In the genomic region with DNA sequence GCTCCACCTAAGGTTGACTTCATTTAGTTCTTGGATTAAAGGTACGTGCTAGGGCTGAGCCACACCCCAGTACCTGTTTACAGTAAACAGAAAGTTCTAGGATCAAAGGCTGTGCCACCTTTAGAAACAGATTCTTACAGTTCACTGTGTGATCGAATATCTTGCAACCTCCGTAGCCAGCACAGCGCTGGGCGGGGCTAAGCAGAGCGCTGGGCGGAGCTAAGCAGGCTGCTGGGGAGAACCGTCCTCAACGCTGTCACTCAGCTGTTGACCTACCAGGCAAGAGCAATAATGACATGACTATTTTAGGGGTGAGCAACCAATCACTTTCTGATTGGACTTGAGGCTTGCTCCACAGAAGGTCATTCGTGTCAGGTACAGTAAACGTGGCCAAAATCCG, we compare ENCODE assay signal across 8 mouse cellular contexts. TPM values are rescaled to one million over a fixed set of nuclear protein-coding genes. Genes with fewer than 3 reads are reported as not detected.
A peak's percentile ranks its signal among the peaks of the same experiment; 100 is the strongest.
DNase-seq lines count a peak whose midpoint lies in the region; ATAC-seq and TF ChIP-seq lines count a peak whose summit lies in the region.

No protein-coding gene starts in this region.

- H3K27me3 ChIP-seq in thymus, adult 2 months (ENCODE audit: control insufficient read depth, insufficient read depth, low read length), result no peaks in the 10 kb centered on the region
- peaks cover 2% of the 10 kb centered on the region; the same call in 1 of the 2 replicates for H3K27me3 ChIP-seq in erythroblast, embryonic 14.5 days (ENCODE audit: control insufficient read depth)
- no peaks in the 10 kb centered on the region for H3K27me3 ChIP-seq in kidney, embryonic 15.5 days

- H3K4me2 ChIP-seq in kidney, embryonic 15.5 days, result peak overlapping the region; percentile 49

- TF ChIP-seq POLR2A in thymus, adult 2 months (IDR thresholded peaks at IDR 0.05; ENCODE audit: control insufficient read depth, extremely low read depth, insufficient read depth, low read length, poor library complexity), result no peak

- no peaks in the 10 kb centered on the region for H3K36me3 ChIP-seq in thymus, adult 2 months (ENCODE audit: control insufficient read depth, insufficient read depth, low read length)
- H3K36me3 ChIP-seq in erythroblast, embryonic 14.5 days (ENCODE audit: control insufficient read depth), result no peaks in the 10 kb centered on the region
- no peaks in the 10 kb centered on the region for H3K36me3 ChIP-seq in kidney, embryonic 15.5 days

- H3K27ac ChIP-seq in thymus, adult 2 months (ENCODE audit: control insufficient read depth, insufficient read depth, low read length), result no peak overlapping the region
- no peak overlapping the region for H3K27ac ChIP-seq in kidney, embryonic 15.5 days

- WGBS in thymus, adult 2 months, result 8% methylated on average over 12 of the region's 12 CpGs
- 10% methylated on average over 12 of the region's 12 CpGs for WGBS in kidney, embryonic 15.5 days

- H3K4me1 ChIP-seq in thymus, adult 2 months (replicated peaks; ENCODE audit: control insufficient read depth, insufficient read depth, low read length), result peaks cover 16% of the 10 kb centered on the region
- peaks cover 27% of the 10 kb centered on the region for H3K4me1 ChIP-seq in erythroblast, embryonic 14.5 days (ENCODE audit: control insufficient read depth)
- peaks cover 25% of the 10 kb centered on the region for H3K4me1 ChIP-seq in kidney, embryonic 15.5 days

- no peak overlapping the region for H3K9ac ChIP-seq in kidney, embryonic 15.5 days

- 0 out of 2 replicates have a peak, but pooled peaks have one; percentile 44 for ATAC-seq in kidney, embryonic 15.5 days (replicated peaks; ENCODE audit: low FRiP score)

- TF ChIP-seq CTCF in thymus, adult 2 months (IDR thresholded peaks at IDR 0.05; ENCODE audit: borderline replicate concordance, control insufficient read depth, extremely low read depth, insufficient read depth, low read length, poor library complexity), result no peak

- H3K4me3 ChIP-seq in thymus, adult 2 months (ENCODE audit: control insufficient read depth, insufficient read depth, low read length), result no peak overlapping the region
- H3K4me3 ChIP-seq in erythroblast, embryonic 14.5 days (replicated peaks), result peak overlapping the region; percentile 42
- H3K4me3 ChIP-seq in kidney, embryonic 15.5 days (replicated peaks), result peak overlapping the region; percentile 14; the same call in 1 of the 2 replicates

- no peaks in the 10 kb centered on the region for H3K9me3 ChIP-seq in erythroblast, embryonic 14.5 days (ENCODE audit: control insufficient read depth, low read length)
- H3K9me3 ChIP-seq in kidney, embryonic 15.5 days (replicated peaks), result no peaks in the 10 kb centered on the region

- peak; percentile 54 for DNase-seq in thymus, adult 2 months
- DNase-seq in thymus, adult 18-20 months, result no peak
- DNase-seq in lung, postnatal 25 days (ENCODE audit: low spot score), result peak; percentile 38
- DNase-seq in thymus, postnatal 10 days (ENCODE audit: low spot score in 2 of 2), result peak; percentile 25 to 58
- DNase-seq in left cerebral cortex, adult 18-20 months (ENCODE audit: low spot score in 2 of 2), result no peak
- no peak for DNase-seq in left cerebral cortex, adult 11 months (ENCODE audit: low spot score)

RNA-seq across cellular contexts. Expression of gene Letmd1, which starts 7.9 kb away (rescaled TPM):
- 83.1 and 101 TPM in 2 replicates for polyA plus RNA-seq in thymus, adult 2 months (2012; rRNA removed)
- polyA plus RNA-seq in erythroblast, embryonic 14.5 days (2012), result 0.62 and 1.0 TPM in 2 replicates
- polyA plus RNA-seq in kidney, embryonic 15.5 days (2015; fragmentation: Nextera tagmentation; extraction: Ambion mirVana), result 27.5 and 27.8 TPM in 2 replicates
- 10 to 100 TPM; 55.3 to 63.7 TPM for total RNA-seq in left cerebral cortex, adult 18-20 months (2021)

RNA-seq across cellular contexts. Expression of gene Csrnp2, which starts 34.3 kb away (rescaled TPM):
- 8.7 and 9.6 TPM in 2 replicates for polyA plus RNA-seq in thymus, adult 2 months (2012; rRNA removed)
- 0.01 TPM in 1 of 2 replicates, not detected in the other for polyA plus RNA-seq in erythroblast, embryonic 14.5 days (2012)
- polyA plus RNA-seq in kidney, embryonic 15.5 days (2015; fragmentation: Nextera tagmentation; extraction: Ambion mirVana), result 16.0 and 16.9 TPM in 2 replicates
- total RNA-seq in left cerebral cortex, adult 18-20 months (2021), result 10 to 100 TPM; 33.6 to 36.0 TPM

RNA-seq across cellular contexts. Expression of gene Slc11a2, which starts 36.1 kb away (rescaled TPM):
- polyA plus RNA-seq in thymus, adult 2 months (2012; rRNA removed), result 46.4 and 54.1 TPM in 2 replicates
- 1.8 and 2.7 TPM in 2 replicates for polyA plus RNA-seq in erythroblast, embryonic 14.5 days (2012)
- polyA plus RNA-seq in kidney, embryonic 15.5 days (2015; fragmentation: Nextera tagmentation; extraction: Ambion mirVana), result 26.8 and 28.2 TPM in 2 replicates
- total RNA-seq in left cerebral cortex, adult 18-20 months (2021), result 10 to 100 TPM; 49.0 to 61.6 TPM

RNA-seq across cellular contexts. Expression of gene Gm5475, which starts 39.0 kb away (rescaled TPM):
- 0.04 and 0.05 TPM in 2 replicates for polyA plus RNA-seq in thymus, adult 2 months (2012; rRNA removed)
- polyA plus RNA-seq in erythroblast, embryonic 14.5 days (2012), result not detected in 2 replicates
- 0.15 and 0.25 TPM in 2 replicates for polyA plus RNA-seq in kidney, embryonic 15.5 days (2015; fragmentation: Nextera tagmentation; extraction: Ambion mirVana)
- not detected for total RNA-seq in left cerebral cortex, adult 18-20 months (2021)

Comparison
In these comparisons a context has a peak if more than half of its experiments do, and no peak if none do; other contexts are left out.
1. DNase-seq: peak in thymus, adult 2 months (single experiment), lung, postnatal 25 days (single experiment) and thymus, postnatal 10 days (2 of 2); none in thymus, adult 18-20 months (0 of 2), left cerebral cortex, adult 18-20 months (0 of 2) and left cerebral cortex, adult 11 months (single experiment).
2. RNA of gene Letmd1, which starts 7.9 kb away (polyA plus RNA-seq): 83.1 to 101 TPM in thymus, adult 2 months and 27.5 to 27.8 TPM in kidney, embryonic 15.5 days; 0.62 to 1.0 TPM in erythroblast, embryonic 14.5 days; every median in the first group is over 10 times any median in the second.